Comparison of ENCODE assay signal across 8 mouse cellular contexts in genomic region chr5:138090271-138090670, GRCm38 (mm10). TPM values are rescaled to one million over a fixed set of nuclear protein-coding genes. Genes with fewer than 3 reads are reported as not detected.
DNase-seq lines count a peak whose midpoint lies in the region; TF ChIP-seq lines count a peak whose summit lies in the region.
"Had no signal": no experiment of that assay in that cellular context is flagged by ENCODE, and none has a peak within 500 bp of the region (broad histone marks: within the 10 kb centered on the region; RNA-seq: fewer than 3 reads in every experiment).

No protein-coding gene starts in this region.

- H3K27me3 ChIP-seq in ES-Bruce4 (ENCODE audit: control insufficient read depth, insufficient read depth, low read length, poor library complexity, severe bottlenecking): no peaks in the 10 kb centered on the region

- no peak overlapping the region for H3K9ac ChIP-seq in ES-Bruce4 (ENCODE audit: low read depth, poor library complexity, severe bottlenecking)

- no peak overlapping the region for H3K27ac ChIP-seq in ES-Bruce4 (ENCODE audit: insufficient read depth, low read length)

- peak; percentile 19 for DNase-seq in heart, postnatal 4 days
- no peak for DNase-seq in heart, adult 18-20 months
- peak; percentile 42 for DNase-seq in 3T3-L1 (ENCODE audit: low read depth, low spot score)
- DNase-seq in kidney, postnatal 14 days: peak; percentile 24
- no peak for DNase-seq in natural killer cell, adult 2 months (ENCODE audit: low spot score in 2 of 2)
- no peak for DNase-seq in gastrocnemius, adult 18-20 months (ENCODE audit: low spot score)

- no peak for TF ChIP-seq EP300 in ES-Bruce4 (IDR thresholded peaks at IDR 0.05; ENCODE audit: insufficient read depth, low read depth, low read length)

- no peak overlapping the region for H3K4me3 ChIP-seq in ES-Bruce4 (ENCODE audit: low read depth, low read length)

- TF ChIP-seq CTCF in ES-Bruce4 (IDR thresholded peaks at IDR 0.05; ENCODE audit: low read depth, low read length): peak; percentile 50

- peaks cover 2% of the 10 kb centered on the region; the same call in 1 of the 2 replicates for H3K9me3 ChIP-seq in ES-Bruce4 (replicated peaks; ENCODE audit: control insufficient read depth, insufficient read depth, low read length, poor library complexity, severe bottlenecking)

- peaks cover 18% of the 10 kb centered on the region for H3K36me3 ChIP-seq in ES-Bruce4 (ENCODE audit: control insufficient read depth, insufficient read depth, low read length, poor library complexity, severe bottlenecking)

- TF ChIP-seq POLR2A in ES-Bruce4 (IDR thresholded peaks at IDR 0.05; ENCODE audit: insufficient read depth, low read length): no peak

- no peaks in the 10 kb centered on the region for H3K4me1 ChIP-seq in ES-Bruce4 (ENCODE audit: control insufficient read depth, insufficient read depth, low read length)

RNA-seq across cellular contexts. Expression of gene Zkscan1, which starts 5.4 kb away (rescaled TPM):
- total RNA-seq in heart, postnatal 4 days (2021): 10 to 100 TPM; 22.6 to 25.0 TPM
- total RNA-seq in heart, adult 18-20 months (2021): 10 to 100 TPM; 14.3 to 17.3 TPM
- polyA plus RNA-seq in ES-Bruce4 (2011; ENCODE audit: insufficient read depth, insufficient read length, low read depth, missing spikeins): 15.1 and 15.3 TPM in 2 replicates
- total RNA-seq in gastrocnemius, adult 18-20 months (2021): 10 to 100 TPM; 11.2 to 11.8 TPM

RNA-seq across cellular contexts. Expression of gene Zscan21, which starts 26.4 kb away (rescaled TPM):
- total RNA-seq in heart, postnatal 4 days (2021): 10 to 100 TPM; 20.8 to 22.7 TPM
- total RNA-seq in heart, adult 18-20 months (2021): 10 to 100 TPM; 11.4 to 13.6 TPM
- 27.3 and 29.2 TPM in 2 replicates for polyA plus RNA-seq in ES-Bruce4 (2011; ENCODE audit: insufficient read depth, insufficient read length, low read depth, missing spikeins)
- total RNA-seq in gastrocnemius, adult 18-20 months (2021): 10 to 100 TPM; 15.0 to 15.4 TPM

RNA-seq across cellular contexts. Expression of gene Smok3c, which starts 37.3 kb away (rescaled TPM):
- not detected for total RNA-seq in heart, postnatal 4 days (2021)
- not detected for total RNA-seq in heart, adult 18-20 months (2021)
- polyA plus RNA-seq in ES-Bruce4 (2011; ENCODE audit: insufficient read depth, insufficient read length, low read depth, missing spikeins): not detected in 2 replicates
- total RNA-seq in gastrocnemius, adult 18-20 months (2021): not detected
- total RNA-seq: layer of hippocampus, adult 8-10 months had no signal

Comparison
In these comparisons a context has a peak if more than half of its experiments do, and no peak if none do; other contexts are left out.
1. DNase-seq: peak in heart, postnatal 4 days (single experiment), 3T3-L1 (single experiment) and kidney, postnatal 14 days (single experiment); none in heart, adult 18-20 months (0 of 2), natural killer cell, adult 2 months (0 of 2) and gastrocnemius, adult 18-20 months (single experiment).